Mouse (Mus musculus) liver (tissue): ENCODE results near the gene Pnliprp1.

ENCODE experiments used
- DNase-seq: peaks from one replicate; pipeline ENCODE4 v3.0.0-alpha.2; 2020; ENCODE audit warnings: mixed read lengths

The Pnliprp1 gene

GRCm38 (mm10) chr19:58728445-58729031 lies at the start of gene Pnliprp1:
TSS of gene Pnliprp1 (plus strand) at chr19:58728887.
- peak; percentile 36 for DNase-seq

- no peak for DNase-seq
Observed at GRCm38 (mm10) chr19:58688933-58689332, 39.8 kb upstream of the Pnliprp1 start.

GRCm38 (mm10) chr19:58695314-58695713 lies 33.4 kb upstream of the Pnliprp1 start:
- DNase-seq = no peak

- no peak for DNase-seq
Observed at GRCm38 (mm10) chr19:58696235-58696634, 32.5 kb upstream of the Pnliprp1 start.

- no peak for DNase-seq
Observed at GRCm38 (mm10) chr19:58704556-58704955, 24.1 kb upstream of the Pnliprp1 start.

- DNase-seq = no peak
Observed at GRCm38 (mm10) chr19:58708611-58709010, 20.1 kb upstream of the Pnliprp1 start.

- no peak for DNase-seq
Observed at GRCm38 (mm10) chr19:58717925-58718324, 10.8 kb upstream of the Pnliprp1 start.

- DNase-seq = no peak
Observed at GRCm38 (mm10) chr19:58720439-58720838, 8.2 kb upstream of the Pnliprp1 start.

GRCm38 (mm10) chr19:58726551-58726950 lies 2.1 kb upstream of the Pnliprp1 start:
- DNase-seq = no peak

- DNase-seq = no peak
Observed at GRCm38 (mm10) chr19:58727756-58728155, 931 bp upstream of the Pnliprp1 start.

GRCm38 (mm10) chr19:58733216-58733615 lies 4.5 kb downstream of the Pnliprp1 start:
- no peak for DNase-seq

- no peak for DNase-seq
Observed at GRCm38 (mm10) chr19:58738111-58738510, 9.4 kb downstream of the Pnliprp1 start.

- no peak for DNase-seq
Observed at GRCm38 (mm10) chr19:58741036-58741435, 12.3 kb downstream of the Pnliprp1 start.

- no peak for DNase-seq
Observed at GRCm38 (mm10) chr19:58742711-58743110, 14.0 kb downstream of the Pnliprp1 start.

GRCm38 (mm10) chr19:58743736-58744135 lies 15.0 kb downstream of the Pnliprp1 start:
- DNase-seq = no peak

- no peak for DNase-seq
Observed at GRCm38 (mm10) chr19:58747498-58748000, 18.9 kb downstream of the Pnliprp1 start.

- DNase-seq = no peak
Observed at GRCm38 (mm10) chr19:58750822-58751221, 22.1 kb downstream of the Pnliprp1 start.

GRCm38 (mm10) chr19:58751504-58751903 lies 22.8 kb downstream of the Pnliprp1 start:
- DNase-seq = no peak

GRCm38 (mm10) chr19:58758871-58759270 lies 30.2 kb downstream of the Pnliprp1 start:
- no peak for DNase-seq

GRCm38 (mm10) chr19:58759423-58759822 lies 30.7 kb downstream of the Pnliprp1 start, which contains the start of gene Pnliprp2:
TSS of gene Pnliprp2 (plus strand) at chr19:58759719.
- DNase-seq = peak; percentile 57

- DNase-seq = no peak
Observed at GRCm38 (mm10) chr19:58762316-58762715, 33.6 kb downstream of the Pnliprp1 start.

- DNase-seq = peak; percentile 56
Observed at GRCm38 (mm10) chr19:58762848-58763541, 34.3 kb downstream of the Pnliprp1 start.

- DNase-seq = no peak
Observed at GRCm38 (mm10) chr19:58767329-58767728, 38.6 kb downstream of the Pnliprp1 start.

- DNase-seq = no peak
Observed at GRCm38 (mm10) chr19:58776461-58776860, 47.8 kb downstream of the Pnliprp1 start.
